Mouse (Mus musculus) NIH3T3 (cell line): Measurements from ENCODE around the gene Pde12.

Experiments used
- DNase-seq: peaks from one replicate; pipeline ENCODE4 v3.0.0-alpha.2; 2012; ENCODE audit warnings: low read depth

The Pde12 gene

GRCm38 (mm10) chr14:26643006-26643624 is 26.6 kb downstream of the Pde12 start:
- DNase-seq = no peak

GRCm38 (mm10) chr14:26639961-26640360 is 29.7 kb downstream of the Pde12 start:
- DNase-seq = peak; percentile 34

- peak; percentile 14 for DNase-seq
Measured at GRCm38 (mm10) chr14:26639251-26639650, 30.4 kb downstream of the Pde12 start.

GRCm38 (mm10) chr14:26638708-26639084 is 31.0 kb downstream of the Pde12 start:
- peak; percentile 69 for DNase-seq

GRCm38 (mm10) chr14:26637851-26638707 is 31.6 kb downstream of the Pde12 start, which contains the start of gene Arf4:
Gene Arf4, plus strand, starts transcription at chr14:26638074.
- DNase-seq = peak; percentile 98

- peak; percentile 89 for DNase-seq
Measured at GRCm38 (mm10) chr14:26637025-26637850, 32.4 kb downstream of the Pde12 start.

- DNase-seq = no peak
Measured at GRCm38 (mm10) chr14:26626605-26627140, 43.0 kb downstream of the Pde12 start.

GRCm38 (mm10) chr14:26625301-26625700 is 44.4 kb downstream of the Pde12 start:
- DNase-seq = peak; percentile 4

- no peak for DNase-seq
Measured at GRCm38 (mm10) chr14:26610689-26611088, 59.0 kb downstream of the Pde12 start.
